Mouse (Mus musculus) liver, embryonic 16.5 days (tissue): ENCODE measurements at regions not wholly inside any gene's neighbourhood (a gene's known extent, or its start where the extent isn't known, plus 50 kb on each side); places are given as distances from the start of the nearest gene placed in this dataset.

Experiments used
- ATAC-seq: fragments of 200-750 bp; cut with Nextera tagmentation; 2 replicates; pipeline ENCODE4 v1.8.0; 2017; ENCODE audit warnings: low read depth, mild to moderate bottlenecking, moderate number of reproducible peaks, moderate library complexity
- H3K27ac ChIP-seq: fragments of 300-500 bp; sonication (generic); 2 replicates; pipeline ENCODE4 v1.5.1; 2014; ENCODE audit warnings: mild to moderate bottlenecking, low read length
- H3K27me3 ChIP-seq: fragments of 300-500 bp; sonication (generic); 2 replicates; pipeline ENCODE4 v1.6.1; 2014; ENCODE audit warnings: low read depth, low read length, mixed read lengths; ENCODE audit not compliant: control insufficient read depth, insufficient read depth
- H3K36me3 ChIP-seq: fragments of 300-500 bp; sonication (generic); 2 replicates; pipeline ENCODE4 v1.6.1; 2014; ENCODE audit warnings: mild to moderate bottlenecking; ENCODE audit not compliant: control insufficient read depth, insufficient read depth
- H3K4me1 ChIP-seq: fragments of 300-500 bp; sonication (generic); 2 replicates; pipeline ENCODE4 v1.6.1; 2014; ENCODE audit warnings: low read depth, low read length, mixed read lengths; ENCODE audit not compliant: control insufficient read depth
- H3K4me2 ChIP-seq: fragments of 300-500 bp; sonication (generic); 2 replicates; pipeline ENCODE4 v1.6.1; 2014; ENCODE audit warnings: low read depth, low read length, mixed read lengths
- H3K4me3 ChIP-seq: fragments of 300-500 bp; sonication (generic); 2 replicates; pipeline ENCODE4 v1.5.1; 2014; ENCODE audit warnings: low read depth, mild to moderate bottlenecking, low read length
- H3K9ac ChIP-seq: fragments of 300-500 bp; sonication (generic); 2 replicates; pipeline ENCODE4 v1.6.1; 2014; ENCODE audit warnings: low read depth, low read length
- H3K9me3 ChIP-seq: fragments of 300-500 bp; sonication (generic); replicated peaks from 2 replicates; pipeline ENCODE4 v1.6.1; 2016; ENCODE audit warnings: low read length; ENCODE audit not compliant: control insufficient read depth
- WGBS: fragments of 180-500 bp; shearing (Covaris S2); extraction: QIAGEN DNeasy Blood & Tissue Kit; methylation state at CpG from one replicate; pipeline ENCODE4 v1.1.7; 2014; ENCODE audit not compliant: insufficient replicate concordance; 5-methylcytosine and 5-hydroxymethylcytosine counted together

- no peak for ATAC-seq
- WGBS = 64% methylated on average over 3 of the region's 3 CpGs
- no peak overlapping the region for H3K27ac ChIP-seq
These were observed 148.9 kb downstream of the Lurap1l start for GRCm38 (mm10) chr4:81059356-81059755.

GRCm38 (mm10) chr4:81082290-81082947 is 172.0 kb downstream of the Lurap1l start:
- no peak overlapping the region for H3K4me2 ChIP-seq
- H3K27ac ChIP-seq = no peak overlapping the region
- no peaks in the 10 kb centered on the region for H3K36me3 ChIP-seq
- H3K4me1 ChIP-seq = no peaks in the 10 kb centered on the region
- H3K27me3 ChIP-seq = no peaks in the 10 kb centered on the region
- no peaks in the 10 kb centered on the region for H3K9me3 ChIP-seq
- no peak overlapping the region for H3K9ac ChIP-seq
- no peak overlapping the region for H3K4me3 ChIP-seq
- 41% methylated on average over 6 of the region's 6 CpGs for WGBS
- ATAC-seq = no peak

More at GRCm38 (mm10) chr4:81059356-81059755, 148.9 kb downstream of the Lurap1l start:
- H3K9ac ChIP-seq = no peak overlapping the region
- no peak overlapping the region for H3K4me3 ChIP-seq
- no peaks in the 10 kb centered on the region for H3K4me1 ChIP-seq
- no peaks in the 10 kb centered on the region for H3K9me3 ChIP-seq
- no peaks in the 10 kb centered on the region for H3K36me3 ChIP-seq
- H3K4me2 ChIP-seq = no peak overlapping the region
- no peaks in the 10 kb centered on the region for H3K27me3 ChIP-seq

GRCm38 (mm10) chr4:81085188-81085587 is 174.7 kb downstream of the Lurap1l start:
- no peak overlapping the region for H3K4me2 ChIP-seq
- no peaks in the 10 kb centered on the region for H3K4me1 ChIP-seq
- H3K36me3 ChIP-seq = no peaks in the 10 kb centered on the region
- H3K9me3 ChIP-seq = no peaks in the 10 kb centered on the region
- WGBS = 44% methylated on average over 4 of the region's 4 CpGs
- H3K9ac ChIP-seq = no peak overlapping the region
- no peak overlapping the region for H3K27ac ChIP-seq
- H3K4me3 ChIP-seq = no peak overlapping the region
- no peaks in the 10 kb centered on the region for H3K27me3 ChIP-seq
- ATAC-seq = no peak

GRCm38 (mm10) chr4:81096581-81096980 is 186.1 kb downstream of the Lurap1l start:
- Histone ChIP-seq H3K36me3 (no peaks in the 10 kb centered on the region), H3K27me3 (no peaks in the 10 kb centered on the region), H3K4me2 (no peak overlapping the region), H3K9me3 (no peaks in the 10 kb centered on the region), H3K4me1 (no peaks in the 10 kb centered on the region), H3K4me3 (no peak overlapping the region), H3K9ac (no peak overlapping the region), H3K27ac (no peak overlapping the region)
- ATAC-seq = no peak

GRCm38 (mm10) chr4:81097597-81097996 is 187.2 kb downstream of the Lurap1l start:
- no peak overlapping the region for H3K27ac ChIP-seq
- ATAC-seq = peak; percentile 72
- no peak overlapping the region for H3K9ac ChIP-seq

GRCm38 (mm10) chr4:81101049-81101448 is 190.6 kb downstream of the Lurap1l start:
- Histone ChIP-seq H3K4me3 (no peak overlapping the region), H3K27me3 (no peaks in the 10 kb centered on the region), H3K36me3 (no peaks in the 10 kb centered on the region), H3K4me2 (no peak overlapping the region), H3K9ac (no peak overlapping the region), H3K27ac (no peak overlapping the region), H3K4me1 (no peaks in the 10 kb centered on the region), H3K9me3 (no peaks in the 10 kb centered on the region)
- WGBS = 67% methylated on average over 2 of the region's 2 CpGs
- ATAC-seq = no peak

More at GRCm38 (mm10) chr4:81097597-81097996, 187.2 kb downstream of the Lurap1l start:
- whole genome bisulfite sequencing = 44% methylated on average over 1 of the region's 1 CpGs
- no peaks in the 10 kb centered on the region for H3K4me1 ChIP-seq
- no peaks in the 10 kb centered on the region for H3K27me3 ChIP-seq
- H3K36me3 ChIP-seq = no peaks in the 10 kb centered on the region
- H3K4me3 ChIP-seq = no peak overlapping the region
- H3K4me2 ChIP-seq = no peak overlapping the region
- H3K9me3 ChIP-seq = no peaks in the 10 kb centered on the region

- ATAC-seq = no peak
- H3K9ac ChIP-seq = no peak overlapping the region
- H3K36me3 ChIP-seq = no peaks in the 10 kb centered on the region
- H3K4me3 ChIP-seq = no peak overlapping the region
- H3K27ac ChIP-seq = no peak overlapping the region
- H3K4me2 ChIP-seq = no peak overlapping the region
- H3K9me3 ChIP-seq = no peaks in the 10 kb centered on the region
- 43% methylated on average over 3 of the region's 3 CpGs for WGBS
- no peaks in the 10 kb centered on the region for H3K4me1 ChIP-seq
- H3K27me3 ChIP-seq = no peaks in the 10 kb centered on the region
These were observed 200.9 kb downstream of the Lurap1l start for GRCm38 (mm10) chr4:81111307-81111706.

- no peaks in the 10 kb centered on the region for H3K36me3 ChIP-seq
- H3K9me3 ChIP-seq = no peaks in the 10 kb centered on the region
- H3K9ac ChIP-seq = no peak overlapping the region
- ATAC-seq = no peak
- no peaks in the 10 kb centered on the region for H3K27me3 ChIP-seq
- H3K4me1 ChIP-seq = no peaks in the 10 kb centered on the region
- no peak overlapping the region for H3K4me3 ChIP-seq
- 61% methylated on average over 7 of the region's 7 CpGs for WGBS
- no peak overlapping the region for H3K27ac ChIP-seq
- no peak overlapping the region for H3K4me2 ChIP-seq
These were observed 206.0 kb downstream of the Lurap1l start for GRCm38 (mm10) chr4:81116411-81116810.

GRCm38 (mm10) chr4:81124155-81124554 is 213.7 kb downstream of the Lurap1l start:
- WGBS = 47% methylated on average over 3 of the region's 3 CpGs

More at GRCm38 (mm10) chr4:81124155-81124554, 213.7 kb downstream of the Lurap1l start:
- Histone ChIP-seq H3K9me3 (no peaks in the 10 kb centered on the region), H3K27ac (no peak overlapping the region), H3K4me3 (no peak overlapping the region), H3K9ac (no peak overlapping the region), H3K4me1 (no peaks in the 10 kb centered on the region), H3K27me3 (no peaks in the 10 kb centered on the region), H3K4me2 (no peak overlapping the region), H3K36me3 (no peaks in the 10 kb centered on the region)
- ATAC-seq = no peak
